Mouse (Mus musculus) limb, embryonic 14.5 days (tissue): Measurements from ENCODE around the gene Slc4a5. TPM values are rescaled to one million over a fixed set of nuclear protein-coding genes. Genes with fewer than 3 reads are reported as not detected.

ENCODE experiments used
- ATAC-seq: fragments of 200-750 bp; cut with Nextera tagmentation; 2 replicates; pipeline ENCODE4 v1.8.0; 2017; ENCODE audit warnings: low read depth, moderate number of reproducible peaks, moderate TSS enrichment; ENCODE audit not compliant: low FRiP score
- DNase-seq: peaks from one replicate; pipeline ENCODE4 v3.0.0-alpha.2; 2015; ENCODE audit warnings: low spot score
- H3K27ac ChIP-seq: fragments of 300-500 bp; sonication (generic); replicated peaks from 2 replicates; pipeline ENCODE4 v1.5.1; 2014; ENCODE audit warnings: low read depth, mild to moderate bottlenecking, low read length, moderate library complexity, mixed read lengths
- H3K27me3 ChIP-seq: fragments of 300-500 bp; sonication (generic); 2 replicates; pipeline ENCODE4 v1.6.1; 2014; ENCODE audit warnings: low read length, mixed read lengths; ENCODE audit not compliant: control insufficient read depth, insufficient read depth
- H3K36me3 ChIP-seq: fragments of 300-500 bp; sonication (generic); 2 replicates; pipeline ENCODE4 v1.6.1; 2014; ENCODE audit warnings: mild to moderate bottlenecking, low read length, moderate library complexity, mixed read lengths; ENCODE audit not compliant: control insufficient read depth, insufficient read depth
- H3K4me1 ChIP-seq: fragments of 300-500 bp; sonication (generic); 2 replicates; pipeline ENCODE4 v1.6.1; 2014; ENCODE audit warnings: antibody characterized with exemption, low read length, mixed read lengths; ENCODE audit not compliant: control insufficient read depth, insufficient read depth
- H3K4me2 ChIP-seq: fragments of 300-500 bp; sonication (generic); replicated peaks from 2 replicates; pipeline ENCODE4 v1.6.1; 2014; ENCODE audit warnings: low read depth, mild to moderate bottlenecking, low read length, moderate library complexity; ENCODE audit not compliant: severe bottlenecking
- H3K4me3 ChIP-seq: fragments of 300-500 bp; sonication (generic); replicated peaks from 2 replicates; pipeline ENCODE4 v1.5.1; 2014; ENCODE audit warnings: low read length
- H3K9ac ChIP-seq: fragments of 300-500 bp; sonication (generic); 2 replicates; pipeline ENCODE4 v1.6.1; 2014; ENCODE audit warnings: mild to moderate bottlenecking, low read depth, low read length, moderate library complexity; ENCODE audit not compliant: severe bottlenecking
- H3K9me3 ChIP-seq: fragments of 300-500 bp; sonication (generic); 2 replicates; pipeline ENCODE4 v1.6.1; 2016; ENCODE audit warnings: low read length; ENCODE audit not compliant: control insufficient read depth
- POLR2A ChIP-seq: fragments of 200-500 bp; IDR thresholded peaks from 2 replicates; pipeline ENCODE4 v1.8.0; 2012; ENCODE audit warnings: inconsistent platforms, mild to moderate bottlenecking, moderate library complexity, borderline replicate concordance; ENCODE audit not compliant: insufficient read depth, insufficient read length; ENCODE audit errors: extremely low read depth
- WGBS: fragments of 180-500 bp; shearing (Covaris S2); extraction: QIAGEN DNeasy Blood & Tissue Kit; methylation state at CpG from one replicate; pipeline ENCODE4 v1.1.7; 2014; 5-methylcytosine and 5-hydroxymethylcytosine counted together
- polyA plus RNA-seq, 2 experiments: library from polyadenylated mRNA; depleted of rRNA in 1 of 2; stranded (reverse) in 1 of 2; unstranded in 1 of 2; fragments of >200 nt; fragmentation: Nextera tagmentation in 1 of 2; extraction: Ambion mirVana in 1 of 2; gene quantifications; 2 replicates each; pipeline versions ENCODE4 v1.2.1 to v1.2.3; 2012 to 2014

Slc4a5 gene
- polyA plus RNA-seq, 2 experiments, result 0.13 to 0.25 TPM

GRCm38 (mm10) chr6:83193571-83193970 is 26.1 kb upstream of the Slc4a5 start:
- DNase-seq, result no peak
- H3K9me3 ChIP-seq, result no peaks in the 10 kb centered on the region

GRCm38 (mm10) chr6:83197345-83198004 is 22.2 kb upstream of the Slc4a5 start:
- Histone ChIP-seq H3K36me3 (peaks cover 82% of the 10 kb centered on the region), H3K27ac (no peak overlapping the region), H3K4me3 (no peak overlapping the region), H3K4me2 (no peak overlapping the region), H3K27me3 (no peaks in the 10 kb centered on the region), H3K9me3 (no peaks in the 10 kb centered on the region), H3K4me1 (no peaks in the 10 kb centered on the region), H3K9ac (no peak overlapping the region)
- TF ChIP-seq POLR2A, result no peak
- no peak for DNase-seq
- WGBS, result 41% methylated on average over 15 of the region's 15 CpGs
- ATAC-seq, result no peak

More at GRCm38 (mm10) chr6:83193571-83193970, 26.1 kb upstream of the Slc4a5 start:
- Histone ChIP-seq H3K9ac (no peak overlapping the region), H3K27me3 (no peaks in the 10 kb centered on the region), H3K4me2 (no peak overlapping the region), H3K4me3 (no peak overlapping the region), H3K27ac (no peak overlapping the region), H3K4me1 (no peaks in the 10 kb centered on the region), H3K36me3 (peaks cover 100% of the 10 kb centered on the region)
- no peak for TF ChIP-seq POLR2A
- no peak for ATAC-seq
- WGBS, result 91% methylated on average over 7 of the region's 7 CpGs

- no peak for ATAC-seq
- no peak for TF ChIP-seq POLR2A
- H3K9me3 ChIP-seq, result no peaks in the 10 kb centered on the region
Observed at GRCm38 (mm10) chr6:83203320-83203719, 16.3 kb upstream of the Slc4a5 start.

GRCm38 (mm10) chr6:83205851-83206250 is 13.8 kb upstream of the Slc4a5 start:
- Histone ChIP-seq H3K4me3 (no peak overlapping the region), H3K4me2 (no peak overlapping the region), H3K36me3 (0 out of 2 replicates have a peak, but pooled peaks cover 3% of the 10 kb centered on the region), H3K4me1 (peaks cover 3% of the 10 kb centered on the region; the same call in 1 of the 2 replicates), H3K9ac (no peak overlapping the region), H3K27me3 (no peaks in the 10 kb centered on the region), H3K9me3 (no peaks in the 10 kb centered on the region), H3K27ac (no peak overlapping the region)
- DNase-seq (no peak), ATAC-seq (no peak)
- 92% methylated on average over 3 of the region's 3 CpGs for WGBS
- TF ChIP-seq POLR2A, result no peak

More at GRCm38 (mm10) chr6:83203320-83203719, 16.3 kb upstream of the Slc4a5 start:
- H3K27ac ChIP-seq, result no peak overlapping the region
- H3K36me3 ChIP-seq, result peaks cover 24% of the 10 kb centered on the region
- no peaks in the 10 kb centered on the region for H3K4me1 ChIP-seq
- DNase-seq, result no peak
- H3K9ac ChIP-seq, result no peak overlapping the region
- no peak overlapping the region for H3K4me3 ChIP-seq
- 89% methylated on average over 4 of the region's 4 CpGs for WGBS
- H3K4me2 ChIP-seq, result no peak overlapping the region
- H3K27me3 ChIP-seq, result no peaks in the 10 kb centered on the region

- no peaks in the 10 kb centered on the region for H3K9me3 ChIP-seq
- no peaks in the 10 kb centered on the region for H3K36me3 ChIP-seq
- H3K4me2 ChIP-seq, result no peak overlapping the region
- no peak for TF ChIP-seq POLR2A
- H3K27ac ChIP-seq, result no peak overlapping the region
- no peak overlapping the region for H3K9ac ChIP-seq
- H3K4me3 ChIP-seq, result no peak overlapping the region
- 80% methylated on average over 11 of the region's 11 CpGs for WGBS
- H3K27me3 ChIP-seq, result no peaks in the 10 kb centered on the region
- no peak for ATAC-seq
- peaks cover 3% of the 10 kb centered on the region; the same call in 1 of the 2 replicates for H3K4me1 ChIP-seq
- DNase-seq, result no peak
Observed at GRCm38 (mm10) chr6:83206321-83206720, 13.3 kb upstream of the Slc4a5 start.
